Mouse (Mus musculus): ENCODE results near the gene Robo2.

DNA sequence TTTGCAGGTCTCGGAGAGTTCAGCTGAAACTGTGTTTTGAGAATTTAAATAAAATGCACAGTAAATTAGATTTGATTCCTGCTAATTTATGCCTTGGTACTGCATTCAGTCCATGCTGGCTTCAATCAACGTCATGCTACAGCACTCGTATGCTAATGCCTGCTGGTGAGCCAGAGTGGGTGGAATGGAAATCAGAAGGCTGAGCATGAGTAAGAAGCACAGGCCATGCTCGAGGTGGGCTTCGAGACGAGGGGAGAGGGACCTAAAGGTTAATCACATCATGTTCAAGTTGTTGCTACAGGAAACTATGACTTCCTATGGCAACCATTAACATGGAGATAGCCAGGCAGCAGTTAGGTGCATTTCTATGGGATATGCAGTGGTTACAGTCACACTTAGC lies 420.4 kb downstream of the Robo2 start:
- TF ChIP-seq GATA1 (IDR thresholded peaks at IDR 0.05; ENCODE audit: borderline replicate concordance, low read length) (no peak), FLI1 (IDR thresholded peaks at IDR 0.05; ENCODE audit: low read length) (no peak)

Measured in megakaryocyte, embryonic 14.5 days (primary cell).